ENCODE assay signal across 17 mouse cellular contexts in genomic region chr11:120163207-120163606, GRCm38 (mm10). TPM values are rescaled to one million over a fixed set of nuclear protein-coding genes. Genes with fewer than 3 reads are reported as not detected.
DNase-seq lines count a peak whose midpoint lies in the region; ATAC-seq and TF ChIP-seq lines count a peak whose summit lies in the region.
"Had no signal": no experiment of that assay in that cellular context is flagged by ENCODE, and none has a peak within 500 bp of the region (broad histone marks: within the 10 kb centered on the region; RNA-seq: fewer than 3 reads in every experiment).

No protein-coding gene starts in this region.

- no peak for ATAC-seq in embryonic facial prominence, embryonic 11.5 days (replicated peaks; ENCODE audit: insufficient number of reproducible peaks, low FRiP score, low TSS enrichment, low read depth)
- ATAC-seq: forebrain, embryonic 16.5 days had no signal

- TF ChIP-seq POLR2A in brain, embryonic 14.5 days (IDR thresholded peaks at IDR 0.05; ENCODE audit: borderline replicate concordance, extremely low read depth, insufficient read depth, insufficient read length, poor library complexity, severe bottlenecking): no peak

- intact Hi-C loops in left cerebral cortex, adult 2 months (cut with DNase I): no loop called here

- H3K27ac ChIP-seq in embryonic facial prominence, embryonic 11.5 days (replicated peaks; ENCODE audit: low read depth, low read length): no peak overlapping the region
- H3K27ac ChIP-seq in embryonic facial prominence, embryonic 10.5 days (replicated peaks): no peak overlapping the region
- no peak overlapping the region for H3K27ac ChIP-seq in left cerebral cortex, adult 2 months
- H3K27ac ChIP-seq: embryonic facial prominence, embryonic 13.5 days; hindbrain, embryonic 12.5 days; limb, embryonic 15.5 days had no signal

- TF ChIP-seq CTCF in left cerebral cortex, adult 2 months (IDR thresholded peaks at IDR 0.05): peak; percentile 8
- peak; percentile 6; the same call in 1 of the 2 replicates for TF ChIP-seq CTCF in brain, embryonic 14.5 days (IDR thresholded peaks at IDR 0.05; ENCODE audit: borderline replicate concordance, extremely low read depth, insufficient read depth, insufficient read length)

- peak; percentile 33 for DNase-seq in embryonic facial prominence, embryonic 11.5 days (ENCODE audit: low spot score)
- no peak for DNase-seq in embryonic facial prominence, embryonic 10.5 days (ENCODE audit: low spot score)
- no peak for DNase-seq in left cerebral cortex, adult 2 months (ENCODE audit: extremely low spot score in 1 of 2, low spot score in 2 of 2)
- no peak for DNase-seq in left cerebral cortex, adult 9 months (ENCODE audit: low spot score in 2 of 2)
- DNase-seq in 416B (ENCODE audit: low read depth): peak; percentile 80
- no peak for DNase-seq in brain, embryonic 14.5 days (ENCODE audit: low read depth)
- no peak for DNase-seq in layer of hippocampus, adult 8-10 months (ENCODE audit: low spot score in 2 of 2)
- no peak for DNase-seq in kidney, postnatal 25 days
- DNase-seq: B cell, adult 2 months; cerebellum, adult 8-10 months; thymus, postnatal 36 days had no signal

- H3K9ac ChIP-seq in embryonic facial prominence, embryonic 11.5 days (replicated peaks; ENCODE audit: low read length): no peak overlapping the region
- H3K9ac ChIP-seq: embryonic facial prominence, embryonic 13.5 days; hindbrain, embryonic 12.5 days; kidney, embryonic 15.5 days; limb, embryonic 15.5 days had no signal

- H3K27me3 ChIP-seq in embryonic facial prominence, embryonic 11.5 days (ENCODE audit: control insufficient read depth, insufficient read depth, low read length): no peaks in the 10 kb centered on the region
- 0 out of 2 replicates have a peak, but pooled peaks cover 6% of the 10 kb centered on the region for H3K27me3 ChIP-seq in embryonic facial prominence, embryonic 10.5 days (replicated peaks; ENCODE audit: low read depth, poor library complexity, severe bottlenecking)
- H3K27me3 ChIP-seq: embryonic facial prominence, embryonic 13.5 days; hindbrain, embryonic 12.5 days; kidney, embryonic 15.5 days had no signal

- H3K4me3 ChIP-seq in embryonic facial prominence, embryonic 11.5 days (ENCODE audit: low read depth, low read length): no peak overlapping the region
- no peak overlapping the region for H3K4me3 ChIP-seq in embryonic facial prominence, embryonic 10.5 days
- H3K4me3 ChIP-seq in left cerebral cortex, adult 2 months: no peak overlapping the region
- H3K4me3 ChIP-seq: embryonic facial prominence, embryonic 13.5 days; hindbrain, embryonic 12.5 days; kidney, embryonic 15.5 days; limb, embryonic 15.5 days had no signal

- peaks cover 3% of the 10 kb centered on the region for H3K4me1 ChIP-seq in embryonic facial prominence, embryonic 11.5 days (ENCODE audit: control insufficient read depth, insufficient read depth, low read length)
- peaks cover 81% of the 10 kb centered on the region for H3K4me1 ChIP-seq in embryonic facial prominence, embryonic 10.5 days

- 88% methylated on average over 3 of the region's 3 CpGs for WGBS in embryonic facial prominence, embryonic 11.5 days
- 92% methylated on average over 3 of the region's 3 CpGs for WGBS in embryonic facial prominence, embryonic 10.5 days

- H3K36me3 ChIP-seq in embryonic facial prominence, embryonic 11.5 days (replicated peaks; ENCODE audit: control insufficient read depth, insufficient read depth, low read depth, low read length): no peaks in the 10 kb centered on the region
- H3K36me3 ChIP-seq in embryonic facial prominence, embryonic 10.5 days (replicated peaks): no peaks in the 10 kb centered on the region
- H3K36me3 ChIP-seq: embryonic facial prominence, embryonic 13.5 days; hindbrain, embryonic 12.5 days; kidney, embryonic 15.5 days; limb, embryonic 15.5 days had no signal

- no peak overlapping the region for H3K4me2 ChIP-seq in embryonic facial prominence, embryonic 11.5 days (ENCODE audit: low read depth, low read length)
- H3K4me2 ChIP-seq: embryonic facial prominence, embryonic 13.5 days; heart, embryonic 11.5 days; hindbrain, embryonic 12.5 days; kidney, embryonic 15.5 days; limb, embryonic 15.5 days had no signal

- no peaks in the 10 kb centered on the region for H3K9me3 ChIP-seq in embryonic facial prominence, embryonic 11.5 days (replicated peaks; ENCODE audit: control insufficient read depth, low read length)
- H3K9me3 ChIP-seq in embryonic facial prominence, embryonic 10.5 days: no peaks in the 10 kb centered on the region
- H3K9me3 ChIP-seq: embryonic facial prominence, embryonic 13.5 days; hindbrain, embryonic 12.5 days; kidney, embryonic 15.5 days; limb, embryonic 15.5 days had no signal

RNA-seq across cellular contexts. Expression of gene Slc38a10, which starts 12.1 kb away (rescaled TPM):
- 47.8 and 50.0 TPM in 2 replicates for polyA plus RNA-seq in embryonic facial prominence, embryonic 11.5 days (2014; fragmentation: Nextera tagmentation; extraction: Ambion mirVana)
- 99.0 and 103 TPM in 2 replicates for polyA plus RNA-seq in embryonic facial prominence, embryonic 10.5 days (2016; fragmentation: Nextera tagmentation; extraction: Ambion mirVana)
- total RNA-seq in left cerebral cortex, adult 2 months (2021): 10 to 100 TPM; 81.0 to 82.4 TPM
- polyA plus RNA-seq in brain, embryonic 14.5 days (2012; rRNA removed): 122 and 134 TPM in 2 replicates
- 10 to 100 TPM; 83.1 to 95.2 (median 88.8) TPM for total RNA-seq in layer of hippocampus, adult 8-10 months (2022)

Comparison
In these comparisons a context has a peak if more than half of its experiments do, and no peak if none do; other contexts are left out.
1. DNase-seq: peak in embryonic facial prominence, embryonic 11.5 days (single experiment) and 416B (single experiment); none in embryonic facial prominence, embryonic 10.5 days (single experiment), left cerebral cortex, adult 2 months (0 of 2), left cerebral cortex, adult 9 months (0 of 2), brain, embryonic 14.5 days (single experiment), layer of hippocampus, adult 8-10 months (0 of 2) and kidney, postnatal 25 days (0 of 2).